Comparison of ENCODE assay signal across 9 mouse cellular contexts in genomic region chr4:76948251-76948650, GRCm38 (mm10).
DNase-seq lines count a peak whose midpoint lies in the region; ATAC-seq and TF ChIP-seq lines count a peak whose summit lies in the region.
"Had no signal": no experiment of that assay in that cellular context is flagged by ENCODE, and none has a peak within 500 bp of the region (broad histone marks: within the 10 kb centered on the region; RNA-seq: fewer than 3 reads in every experiment).

No protein-coding gene starts in this region.

- H3K9ac ChIP-seq in hindbrain, postnatal 0 days (replicated peaks; ENCODE audit: low read length), result no peak overlapping the region

- H3K36me3 ChIP-seq in hindbrain, postnatal 0 days (ENCODE audit: insufficient read depth, low read length), result no peaks in the 10 kb centered on the region

- intact Hi-C loops in left cerebral cortex, postnatal 36 days (cut with DNase I), result no loop called here

- no peak for ATAC-seq in cerebellum, adult (ENCODE audit: insufficient number of reproducible peaks, low FRiP score, low TSS enrichment)
- ATAC-seq in hindbrain, postnatal 0 days, result no peak

- H3K4me2 ChIP-seq in hindbrain, postnatal 0 days (ENCODE audit: low read depth, low read length), result no peak overlapping the region

- H3K9me3 ChIP-seq in hindbrain, postnatal 0 days (ENCODE audit: low read length), result no peaks in the 10 kb centered on the region

- H3K4me3 ChIP-seq in hindbrain, postnatal 0 days (ENCODE audit: low read length), result no peak overlapping the region
- H3K4me3 ChIP-seq: erythroblast, embryonic 14.5 days had no signal

- H3K27me3 ChIP-seq in hindbrain, postnatal 0 days (ENCODE audit: insufficient read depth, low read length), result no peaks in the 10 kb centered on the region

- peak; percentile 12 for DNase-seq in cerebellum, adult 11 months
- peak; percentile 38 to 56 for DNase-seq in left cerebral cortex, adult 18-20 months (ENCODE audit: low spot score in 2 of 2)
- no peak for DNase-seq in left cerebral cortex, postnatal 36 days (ENCODE audit: low spot score in 2 of 2)
- DNase-seq in brain, adult 2 months (ENCODE audit: low read depth, low spot score), result peak; percentile 69
- peak; percentile 49 for DNase-seq in hindbrain, postnatal 0 days (ENCODE audit: low spot score)
- DNase-seq in lung, postnatal 14 days, result peak; percentile 40
- DNase-seq in spleen, postnatal 14 days (ENCODE audit: low spot score in 2 of 2), result no peak

- H3K4me1 ChIP-seq in hindbrain, postnatal 0 days (ENCODE audit: insufficient read depth, low read length), result no peaks in the 10 kb centered on the region

- H3K27ac ChIP-seq in hindbrain, postnatal 0 days, result no peak overlapping the region

- peak; percentile 66 for TF ChIP-seq CTCF in hindbrain, postnatal 0 days (IDR thresholded peaks at IDR 0.05; ENCODE audit: low read depth)

- WGBS in hindbrain, postnatal 0 days, result 53% methylated on average over 3 of the region's 3 CpGs

Comparison
In these comparisons a context has a peak if more than half of its experiments do, and no peak if none do; other contexts are left out.
1. DNase-seq: peak in cerebellum, adult 11 months (single experiment), left cerebral cortex, adult 18-20 months (2 of 2), brain, adult 2 months (single experiment), hindbrain, postnatal 0 days (single experiment) and lung, postnatal 14 days (single experiment); none in left cerebral cortex, postnatal 36 days (0 of 2) and spleen, postnatal 14 days (0 of 2).